Mouse (Mus musculus) gastrocnemius, adult 18-20 months (tissue): ENCODE measurements around the gene Cacng4. TPM values are rescaled to one million over a fixed set of nuclear protein-coding genes. Genes with fewer than 3 reads are reported as not detected.

Experiments used
- total RNA-seq, 2 experiments: library from RNA; stranded (reverse); gene quantifications; 2 replicates each; pipeline ENCODE4 v1.2.3; 2021

Cacng4 gene
- total RNA-seq, 2 experiments from 2014 or later: not detected

Other genes starting within 250 kb of the Cacng4 start
- 10 to 100 TPM; 17.6 to 18.2 TPM for gene Helz, start 246.6 kb downstream of the Cacng4 start, total RNA-seq
- 100 to 1,000 TPM; 326 to 377 TPM for gene Cacng1, start 78.0 kb downstream of the Cacng4 start, total RNA-seq
- not detected for gene Cacng5, start 120.5 kb upstream of the Cacng4 start, total RNA-seq